Mouse (Mus musculus) CH12.LX (cell line): ENCODE results near the gene Gm28036. TPM values are rescaled to one million over a fixed set of nuclear protein-coding genes. Genes with fewer than 3 reads are reported as not detected.

ENCODE experiments used
- DNase-seq: peaks from one replicate; pipeline ENCODE4 v3.0.0-alpha.2; 2013; ENCODE audit errors: extremely low read depth
- H3K27ac ChIP-seq: 2 replicates; pipeline ENCODE4 v1.5.1; 2012; ENCODE audit warnings: low read depth, mild to moderate bottlenecking, control low read depth, moderate library complexity; ENCODE audit not compliant: insufficient read depth
- H3K27me3 ChIP-seq: replicated peaks from 2 replicates; pipeline ENCODE3; 2012; ENCODE audit warnings: inconsistent platforms
- H3K36me3 ChIP-seq, 2 experiments: replicated peaks in 1 of 2; 2 replicates each; pipeline versions ENCODE3 to v1.6.1; 2012; ENCODE audit warnings: inconsistent platforms in 1 of 2, low read length in 1 of 2, mild to moderate bottlenecking in 1 of 2, mixed read lengths in 1 of 2, moderate library complexity in 1 of 2; ENCODE audit not compliant: control insufficient read depth in 1 of 2, insufficient read depth in 1 of 2
- H3K4me1 ChIP-seq, 2 experiments: 2 replicates each; pipeline ENCODE4 v1.6.1; 2012; ENCODE audit warnings: inconsistent platforms in 1 of 2, moderate library complexity in 1 of 2; ENCODE audit not compliant: insufficient read depth in 2 of 2, control insufficient read depth in 1 of 2
- H3K4me2 ChIP-seq: 2 replicates; pipeline ENCODE4 v1.6.1; 2012; ENCODE audit warnings: low read depth, mild to moderate bottlenecking, control low read depth; ENCODE audit not compliant: poor library complexity, insufficient read depth, severe bottlenecking
- H3K4me3 ChIP-seq, 3 experiments: fragments of 150-350 bp in 1 of 3; sonication (generic) in 1 of 3; replicated peaks in 1 of 3; 2 replicates each; pipeline versions ENCODE3 to v1.5.1; 2011 to 2012; ENCODE audit warnings: low read depth in 2 of 3, low read length in 2 of 3, mild to moderate bottlenecking in 2 of 3, moderate library complexity in 2 of 3, control low read depth in 1 of 3, improper control_type of control experiment in 1 of 3, inconsistent platforms in 1 of 3, mixed read lengths in 1 of 3; ENCODE audit not compliant: poor library complexity in 1 of 3
- H3K79me2 ChIP-seq: replicated peaks from 2 replicates; pipeline ENCODE4 v1.6.1; 2012; ENCODE audit warnings: mild to moderate bottlenecking, moderate library complexity; ENCODE audit not compliant: control insufficient read depth, poor library complexity, insufficient read depth, severe bottlenecking; ENCODE audit errors: extremely low read depth
- H3K9ac ChIP-seq: 2 replicates; pipeline ENCODE4 v1.6.1; 2012; ENCODE audit warnings: low read depth, mild to moderate bottlenecking, control low read depth, moderate library complexity; ENCODE audit not compliant: insufficient read depth
- H3K9me3 ChIP-seq: replicated peaks from 2 replicates; pipeline ENCODE3; 2012; ENCODE audit warnings: low read length, inconsistent platforms, mixed read lengths
- BHLHE40 ChIP-seq: IDR thresholded peaks from 2 replicates; pipeline ENCODE4 v1.6.1; 2011; ENCODE audit warnings: mild to moderate bottlenecking, low read depth, low read length, improper control_type of control experiment
- CHD1 ChIP-seq: IDR thresholded peaks from 2 replicates; pipeline ENCODE4 v1.6.1; 2012; ENCODE audit warnings: low read depth, low read length, improper control_type of control experiment, inconsistent platforms
- E2F4 ChIP-seq: IDR thresholded peaks from 2 replicates; pipeline ENCODE4 v1.6.1; 2011; ENCODE audit warnings: low read depth, low read length, improper control_type of control experiment; ENCODE audit not compliant: insufficient replicate concordance
- EP300 ChIP-seq: IDR thresholded peaks from 2 replicates; pipeline ENCODE4 v1.6.1; 2011; ENCODE audit warnings: low read length, improper control_type of control experiment
- ETS1 ChIP-seq: conservative IDR thresholded peaks from 2 replicates; pipeline ENCODE4 v1.6.1; 2012; ENCODE audit warnings: low read depth, mild to moderate bottlenecking, inconsistent platforms, low read length, improper control_type of control experiment, moderate library complexity
- GABPA ChIP-seq: IDR thresholded peaks from 2 replicates; pipeline ENCODE4 v1.6.1; 2012; ENCODE audit warnings: low read depth, low read length, improper control_type of control experiment, inconsistent platforms; ENCODE audit not compliant: insufficient replicate concordance
- JUND ChIP-seq: conservative IDR thresholded peaks from 2 replicates; pipeline ENCODE4 v1.6.1; 2011; ENCODE audit warnings: low read depth, low read length, improper control_type of control experiment
- MAFK ChIP-seq: IDR thresholded peaks from 2 replicates; pipeline ENCODE4 v1.6.1; 2011; ENCODE audit warnings: low read length, improper control_type of control experiment; ENCODE audit not compliant: insufficient replicate concordance
- MAX ChIP-seq: IDR thresholded peaks from 2 replicates; pipeline ENCODE4 v1.6.1; 2011; ENCODE audit warnings: low read length, improper control_type of control experiment
- MAZ ChIP-seq: IDR thresholded peaks from 2 replicates; pipeline ENCODE4 v1.6.1; 2012; ENCODE audit warnings: low read depth, mild to moderate bottlenecking, inconsistent platforms, low read length, improper control_type of control experiment, moderate library complexity
- MEF2A ChIP-seq: IDR thresholded peaks from 2 replicates; pipeline ENCODE4 v1.6.1; 2014; ENCODE audit warnings: low read depth, mild to moderate bottlenecking, inconsistent platforms, low read length, improper control_type of control experiment, borderline replicate concordance
- MYC ChIP-seq: IDR thresholded peaks from 2 replicates; pipeline ENCODE4 v1.6.1; 2011; ENCODE audit warnings: low read depth, mild to moderate bottlenecking, improper control_type of control experiment, low read length
- POLR2A ChIP-seq: IDR thresholded peaks from 2 replicates; pipeline ENCODE4 v1.6.1; 2011; ENCODE audit warnings: low read depth, mild to moderate bottlenecking, improper control_type of control experiment, low read length
- RAD21 ChIP-seq: IDR thresholded peaks from 2 replicates; pipeline ENCODE4 v1.6.1; 2011; ENCODE audit warnings: low read depth, mild to moderate bottlenecking, low read length, improper control_type of control experiment, moderate library complexity
- RCOR1 ChIP-seq: conservative IDR thresholded peaks from 2 replicates; pipeline ENCODE4 v1.6.1; 2012; ENCODE audit warnings: low read depth, mild to moderate bottlenecking, inconsistent platforms, low read length, improper control_type of control experiment
- TBP ChIP-seq: conservative IDR thresholded peaks from 2 replicates; pipeline ENCODE4 v1.6.1; 2011; ENCODE audit warnings: low read depth, low read length, improper control_type of control experiment
- UBTF ChIP-seq: IDR thresholded peaks from 2 replicates; pipeline ENCODE4 v1.6.1; 2012; ENCODE audit warnings: low read depth, mild to moderate bottlenecking, inconsistent platforms, low read length, improper control_type of control experiment, moderate library complexity
- ZC3H11A ChIP-seq: IDR thresholded peaks from 2 replicates; pipeline ENCODE4 v1.6.1; 2012; ENCODE audit warnings: low read depth, mild to moderate bottlenecking, inconsistent platforms, low read length, improper control_type of control experiment
- ZKSCAN1 ChIP-seq: IDR thresholded peaks from 2 replicates; pipeline ENCODE4 v1.6.1; 2012; ENCODE audit warnings: low read depth, inconsistent platforms, low read length, improper control_type of control experiment, borderline replicate concordance
- ZMIZ1 ChIP-seq: IDR thresholded peaks from 2 replicates; pipeline ENCODE4 v1.6.1; 2012; ENCODE audit warnings: low read depth, mild to moderate bottlenecking, inconsistent platforms, low read length, improper control_type of control experiment
- ZNF384 ChIP-seq: IDR thresholded peaks from 2 replicates; pipeline ENCODE4 v1.6.1; 2012; ENCODE audit warnings: low read depth, low read length, improper control_type of control experiment, inconsistent platforms
- dilution Hi-C: fragments of 300-500 bp; cut with MboI; formaldehyde crosslinking; loops from 2 replicates; pipeline ENCODE4 v1.14.3; 2020; ENCODE audit warnings: low sequenced_read_pairs; ENCODE audit not compliant: extremely low pct_unique_long_range_greater_than_20kb, extremely low pct_ligation_motif_present
- in situ Hi-C: fragments of 300-500 bp; cut with MboI; formaldehyde crosslinking; loops from 3 replicates; pipeline ENCODE4 v1.14.3; 2019; ENCODE audit warnings: low sequenced_read_pairs, low pct_ligation_motif_present, low pct_unique_long_range_greater_than_20kb, mixed read lengths
- polyA plus RNA-seq: library from polyadenylated mRNA; unstranded; fragments of >175 nt; gene quantifications from 2 replicates; pipeline ENCODE4 v1.2.1, GENCODE M21; 2012; ENCODE audit warnings: low read depth; ENCODE audit not compliant: insufficient read length
- total RNA-seq, 2 experiments: library from RNA; depleted of rRNA; stranded (reverse); fragments of 300-350 nt in 1 of 2; fragments of >200 nt in 1 of 2; gene quantifications; 2 replicates each; pipeline ENCODE4 v1.2.3; 2012 to 2014

The Gm28036 gene
- total and polyA plus RNA-seq, 3 experiments = 10.5 to 18.8 (median 15.3) TPM

GRCm38 (mm10) chr2:156123731-156124130, 3.2 kb downstream of the Gm28036 start:
- Histone ChIP-seq H3K4me1 (no peaks in the 10 kb centered on the region), H3K9me3 (peaks cover 4% of the 10 kb centered on the region), H3K36me3 (peaks cover 43 to 62% of the 10 kb centered on the region in 2 experiments), H3K79me2 (no peaks in the 10 kb centered on the region), H3K4me2 (no peak overlapping the region), H3K27ac (no peak overlapping the region), H3K27me3 (no peaks in the 10 kb centered on the region), H3K4me3 (no peak overlapping the region), H3K9ac (no peak overlapping the region)
- no peak for TF ChIP-seq ZKSCAN1
- TF ChIP-seq ZNF384 = no peak
- TF ChIP-seq BHLHE40 = no peak
- TF ChIP-seq MYC = no peak
- TF ChIP-seq MAFK = no peak
- TF ChIP-seq UBTF = no peak
- dilution Hi-C loops = no loop called here
- no peak for DNase-seq
- in situ Hi-C loops = no loop called here

DNA sequence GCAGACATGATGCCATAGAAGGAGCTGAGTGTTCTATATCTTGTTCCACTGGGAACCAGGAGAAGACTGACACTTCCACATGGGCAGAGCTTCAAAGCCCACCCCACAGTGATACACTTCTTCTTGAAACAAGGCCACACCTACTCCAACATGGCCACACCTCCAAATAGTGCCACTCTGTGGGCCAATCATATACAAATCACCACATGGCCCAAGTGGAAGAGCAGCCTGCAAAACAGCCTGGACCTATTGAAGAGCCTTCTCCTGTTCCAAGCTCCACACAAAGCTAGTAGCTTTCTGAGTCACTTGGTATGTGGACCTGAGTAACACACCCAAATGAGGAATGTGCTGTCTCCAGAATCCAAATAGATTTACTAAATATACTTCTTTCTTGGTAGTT, 7.3 kb downstream of the Gm28036 start:
- no peak overlapping the region for H3K4me3 ChIP-seq
- in situ Hi-C loops (no loop called here), dilution Hi-C loops (no loop called here)
- no peak overlapping the region for H3K27ac ChIP-seq
- no peak overlapping the region for H3K4me2 ChIP-seq
- H3K9me3 ChIP-seq = peaks cover 4% of the 10 kb centered on the region
- no peaks in the 10 kb centered on the region for H3K79me2 ChIP-seq
- H3K27me3 ChIP-seq = no peaks in the 10 kb centered on the region
- no peak overlapping the region for H3K9ac ChIP-seq
- DNase-seq = no peak
- no peak for TF ChIP-seq ZC3H11A
- no peak for TF ChIP-seq RCOR1
- no peak for TF ChIP-seq E2F4
- no peak for TF ChIP-seq EP300
- TF ChIP-seq GABPA = no peak
- TF ChIP-seq MAZ = no peak
- TF ChIP-seq ZNF384 = no peak
- no peak for TF ChIP-seq MYC
- no peak for TF ChIP-seq ZMIZ1
- no peak for TF ChIP-seq TBP
- TF ChIP-seq RAD21 = no peak
- no peak for TF ChIP-seq BHLHE40
- no peak for TF ChIP-seq MAFK
- no peak for TF ChIP-seq ETS1
- no peak for TF ChIP-seq MEF2A
- no peak for TF ChIP-seq POLR2A
- TF ChIP-seq CHD1 = no peak
- TF ChIP-seq MAX = no peak
- no peak for TF ChIP-seq JUND
- no peaks in the 10 kb centered on the region for H3K4me1 ChIP-seq
- H3K36me3 ChIP-seq = peaks cover 11 to 24% of the 10 kb centered on the region in 2 experiments
